Mouse (Mus musculus) kidney, adult 2 months (tissue): ENCODE results near the gene Pglyrp1.

Source experiments
- CTCF ChIP-seq: fragments of 200-500 bp; conservative IDR thresholded peaks from 2 replicates; pipeline ENCODE4 v1.5.1; 2011; ENCODE audit warnings: low read depth, mild to moderate bottlenecking, control low read depth, low read length, moderate library complexity, mixed read lengths; ENCODE audit not compliant: insufficient read depth, insufficient read length
- POLR2A ChIP-seq: fragments of 200-500 bp; IDR thresholded peaks from one replicate; pipeline ENCODE4 v1.6.1; 2011; ENCODE audit warnings: low read depth, low read length, control low read depth

GRCm38 (mm10) chr7:18878691-18879090 is 7.6 kb downstream of the Pglyrp1 start:
- TF ChIP-seq POLR2A: no peak
- no peak for TF ChIP-seq CTCF
